14 mouse cellular contexts compared by ENCODE assay signal in genomic region chr1:22626295-22626694, GRCm38 (mm10).
"Had no signal": no experiment of that assay in that cellular context is flagged by ENCODE, and none has a peak within 500 bp of the region (broad histone marks: within the 10 kb centered on the region; RNA-seq: fewer than 3 reads in every experiment).

No protein-coding gene starts in this region.

- H3K9me3 ChIP-seq: midbrain, embryonic 13.5 days; midbrain, embryonic 15.5 days; neural tube, embryonic 12.5 days; stomach, embryonic 15.5 days had no signal

- H3K27me3 ChIP-seq: megakaryocyte, embryonic 14.5 days; midbrain, embryonic 13.5 days; midbrain, embryonic 15.5 days; neural tube, embryonic 12.5 days; stomach, embryonic 15.5 days had no signal

- H3K27ac ChIP-seq: macrophage; midbrain, embryonic 13.5 days; midbrain, embryonic 15.5 days; neural tube, embryonic 12.5 days; stomach, embryonic 15.5 days; stomach, postnatal 0 days had no signal

- ATAC-seq: liver, postnatal 0 days; midbrain, embryonic 13.5 days; midbrain, embryonic 15.5 days had no signal

- H3K4me3 ChIP-seq: megakaryocyte, embryonic 14.5 days; midbrain, embryonic 13.5 days; midbrain, embryonic 15.5 days; neural tube, embryonic 12.5 days; stomach, embryonic 15.5 days had no signal

- H3K4me1 ChIP-seq: megakaryocyte, embryonic 14.5 days; midbrain, embryonic 15.5 days; neural tube, embryonic 12.5 days; stomach, embryonic 15.5 days had no signal

- H3K9ac ChIP-seq: liver, postnatal 0 days; midbrain, embryonic 13.5 days; midbrain, embryonic 15.5 days; neural tube, embryonic 12.5 days; stomach, embryonic 15.5 days had no signal

- DNase-seq: liver, postnatal 0 days; lung, adult 2 months; right cerebral cortex, postnatal 14 days; thymus, adult 2 months; thymus, postnatal 25 days; thymus, postnatal 4 days had no signal

- H3K4me2 ChIP-seq: midbrain, embryonic 11.5 days; midbrain, embryonic 13.5 days; midbrain, embryonic 15.5 days; neural tube, embryonic 12.5 days; stomach, embryonic 15.5 days had no signal

- H3K36me3 ChIP-seq: midbrain, embryonic 13.5 days; midbrain, embryonic 15.5 days; neural tube, embryonic 12.5 days; stomach, embryonic 15.5 days had no signal
